Mouse (Mus musculus): ENCODE results near the gene Cln5.

The Cln5 gene

GRCm38 (mm10) chr14:103069864-103070611 is at the start of gene Cln5:
Gene Cln5, plus strand, starts transcription at chr14:103070216.
- DNase-seq (ENCODE audit: low read depth, low spot score), result peak; percentile 90

- DNase-seq (ENCODE audit: low read depth, low spot score), result no peak
Observed at GRCm38 (mm10) chr14:103029203-103029602, 40.8 kb upstream of the Cln5 start.

DNA sequence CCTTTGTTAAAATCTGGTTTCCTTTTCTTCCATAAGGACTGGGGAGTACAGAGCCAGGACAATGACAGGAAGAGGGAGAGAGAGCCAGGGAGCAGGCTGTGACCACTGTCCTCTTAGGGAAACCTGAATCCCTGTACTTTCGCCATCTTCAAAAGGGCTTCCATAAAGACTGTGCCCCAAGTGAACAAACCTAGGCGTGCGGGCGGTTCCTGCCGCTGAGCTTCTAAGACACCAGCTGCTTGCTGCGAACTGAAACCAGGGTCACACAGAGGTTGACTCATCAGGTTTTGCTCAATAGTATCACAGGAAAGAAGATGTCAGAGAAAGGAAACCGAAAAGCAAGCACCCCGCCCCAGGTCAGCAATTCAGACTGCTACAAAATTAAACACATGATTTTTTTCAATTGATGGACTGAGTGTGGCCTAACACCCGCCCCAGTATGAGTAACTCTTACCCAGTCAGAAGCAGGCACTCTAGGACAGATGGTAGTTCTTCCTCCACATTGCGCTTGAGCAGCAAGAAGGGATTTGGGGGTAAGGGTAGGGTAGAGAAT is 36.7 kb upstream of the Cln5 start:
- no peak for DNase-seq (ENCODE audit: low read depth, low spot score)

DNA sequence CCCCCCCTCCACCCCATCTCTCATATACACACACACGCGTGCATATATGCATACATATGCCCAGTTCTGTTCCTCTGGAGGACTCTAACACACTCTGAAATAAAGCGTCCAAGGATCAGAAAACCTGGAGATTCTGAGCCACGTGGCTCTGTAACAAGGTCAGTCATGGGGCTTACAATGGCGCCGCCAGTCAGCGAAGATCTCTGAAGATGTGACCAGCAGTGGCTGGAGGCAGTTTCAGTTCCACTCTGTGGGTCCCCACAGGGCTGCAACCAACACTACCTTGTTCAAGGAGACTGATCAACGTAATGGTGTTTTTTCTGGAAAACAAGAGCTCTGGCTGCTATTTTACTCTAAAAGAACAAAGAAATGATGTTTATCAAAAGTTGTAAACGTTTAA is 35.9 kb upstream of the Cln5 start:
- DNase-seq (ENCODE audit: low read depth, low spot score), result no peak

- DNase-seq (ENCODE audit: low read depth, low spot score), result no peak
Observed at GRCm38 (mm10) chr14:103037016-103037415, 33.0 kb upstream of the Cln5 start.

DNA sequence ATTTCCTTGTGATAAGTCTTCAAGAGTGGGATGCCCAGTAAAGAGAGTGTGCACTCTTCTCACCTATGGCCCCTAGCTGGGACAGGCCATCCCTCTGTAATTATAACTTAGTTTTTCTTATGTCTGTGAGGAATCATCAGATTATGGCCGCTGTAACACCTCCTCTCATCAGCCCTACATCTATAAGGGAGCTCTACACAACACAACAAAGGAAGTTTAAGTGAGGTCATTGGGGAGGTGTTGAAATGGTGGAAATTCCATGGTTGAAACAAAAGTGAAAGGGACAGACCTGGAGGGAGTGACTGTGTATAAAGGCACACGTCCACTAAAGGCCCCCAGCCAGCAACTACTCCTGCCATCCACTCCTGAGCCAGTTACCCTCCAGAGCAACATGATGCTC is 23.3 kb upstream of the Cln5 start, which contains the start of gene Acod1:
Gene Acod1, plus strand, starts transcription at position 301 of the 400 bp plus-strand sequence.
- DNase-seq (ENCODE audit: low read depth, low spot score), result no peak

GRCm38 (mm10) chr14:103048292-103049086 is 21.5 kb upstream of the Cln5 start:
- DNase-seq (ENCODE audit: low read depth, low spot score), result no peak

DNA sequence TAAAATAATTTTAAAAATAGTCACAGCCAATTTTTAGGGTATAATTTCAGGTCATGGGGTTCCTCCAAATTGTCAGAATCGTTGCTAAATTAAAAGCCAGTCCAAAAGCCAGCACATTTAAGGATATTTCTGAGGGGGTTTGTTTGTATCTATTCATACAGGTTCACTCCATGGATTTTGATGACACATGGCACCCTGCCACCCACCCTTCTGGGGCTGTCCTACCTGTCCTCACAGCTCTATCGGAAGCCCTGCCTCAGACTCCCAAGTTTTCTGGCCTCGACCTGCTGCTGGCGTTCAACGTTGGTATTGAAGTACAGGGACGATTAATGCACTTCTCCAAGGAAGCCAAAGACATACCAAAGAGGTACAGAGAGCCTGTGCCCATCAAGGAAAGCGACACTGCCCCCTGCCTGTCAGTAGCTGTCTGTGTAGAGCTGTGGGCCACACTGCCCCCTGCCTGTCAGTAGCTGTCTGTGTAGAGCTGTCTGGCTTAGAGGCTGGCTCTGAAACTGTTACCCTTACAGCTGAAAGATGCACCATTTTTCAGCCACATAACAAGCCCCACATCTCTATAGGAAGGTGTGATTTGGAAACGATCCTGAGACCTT is 18.8 kb upstream of the Cln5 start:
- peak; percentile 91 for DNase-seq (ENCODE audit: low read depth, low spot score)

- no peak for DNase-seq (ENCODE audit: low read depth, low spot score)
Observed at GRCm38 (mm10) chr14:103054731-103055130, 15.3 kb upstream of the Cln5 start.

DNA sequence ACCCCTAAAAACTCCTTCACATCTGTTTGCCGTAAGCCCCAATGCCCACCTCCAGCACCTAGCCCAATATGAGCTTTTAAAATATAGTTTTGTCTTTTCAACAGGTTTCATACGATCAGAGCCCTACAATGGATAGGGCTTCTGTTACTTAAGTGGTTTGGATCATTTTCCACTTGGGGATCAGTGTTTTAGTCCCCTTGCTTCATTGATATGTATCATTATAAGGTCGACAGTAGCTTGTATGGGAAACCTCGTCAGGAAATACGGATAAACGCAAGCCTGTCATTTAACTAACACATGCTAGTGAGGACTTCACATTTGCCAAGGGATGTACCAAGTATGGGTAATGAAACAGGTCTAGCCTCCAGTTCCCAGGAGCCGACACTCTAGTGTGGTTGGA is 13.4 kb upstream of the Cln5 start:
- no peak for DNase-seq (ENCODE audit: low read depth, low spot score)

DNA sequence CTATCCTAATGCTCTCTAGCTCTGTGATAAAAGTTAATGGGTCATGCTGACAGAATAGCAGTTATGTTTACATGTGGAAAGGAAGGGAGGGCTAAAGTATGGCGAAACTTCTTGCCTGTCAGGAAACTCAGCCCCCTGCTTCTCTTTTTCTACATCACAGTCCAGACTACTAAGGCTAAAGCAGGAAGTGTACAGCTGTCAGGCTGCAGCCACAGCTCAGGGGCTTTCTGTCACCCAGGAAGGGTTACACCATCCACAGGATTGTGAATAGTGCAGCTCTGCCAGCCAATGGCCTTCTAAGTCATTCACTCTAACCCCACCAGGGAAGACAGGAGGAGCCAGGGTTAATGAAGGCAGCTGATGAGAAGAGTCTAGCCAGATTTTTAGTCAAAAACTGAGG is 11.0 kb upstream of the Cln5 start:
- DNase-seq (ENCODE audit: low read depth, low spot score), result no peak

DNA sequence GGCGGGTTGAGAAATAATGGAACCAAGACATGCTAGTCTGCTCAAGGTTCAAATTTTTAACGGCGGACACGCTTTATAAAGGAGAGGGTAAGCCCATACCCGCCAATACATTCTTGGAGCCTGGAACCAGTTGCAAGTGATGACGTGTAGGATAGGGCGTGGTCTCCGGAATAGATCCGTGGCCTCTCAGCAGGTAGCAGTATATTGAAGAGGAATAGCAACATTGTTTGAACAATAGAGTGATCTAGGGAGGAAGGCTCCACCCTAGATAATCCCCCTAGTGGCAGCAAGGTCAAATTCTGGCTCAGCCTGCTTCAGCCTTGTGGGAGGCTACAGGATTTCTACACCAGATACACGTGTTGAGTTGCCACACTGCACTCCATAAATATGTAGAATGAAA is 10.5 kb upstream of the Cln5 start:
- peak; percentile 90 for DNase-seq (ENCODE audit: low read depth, low spot score)

DNA sequence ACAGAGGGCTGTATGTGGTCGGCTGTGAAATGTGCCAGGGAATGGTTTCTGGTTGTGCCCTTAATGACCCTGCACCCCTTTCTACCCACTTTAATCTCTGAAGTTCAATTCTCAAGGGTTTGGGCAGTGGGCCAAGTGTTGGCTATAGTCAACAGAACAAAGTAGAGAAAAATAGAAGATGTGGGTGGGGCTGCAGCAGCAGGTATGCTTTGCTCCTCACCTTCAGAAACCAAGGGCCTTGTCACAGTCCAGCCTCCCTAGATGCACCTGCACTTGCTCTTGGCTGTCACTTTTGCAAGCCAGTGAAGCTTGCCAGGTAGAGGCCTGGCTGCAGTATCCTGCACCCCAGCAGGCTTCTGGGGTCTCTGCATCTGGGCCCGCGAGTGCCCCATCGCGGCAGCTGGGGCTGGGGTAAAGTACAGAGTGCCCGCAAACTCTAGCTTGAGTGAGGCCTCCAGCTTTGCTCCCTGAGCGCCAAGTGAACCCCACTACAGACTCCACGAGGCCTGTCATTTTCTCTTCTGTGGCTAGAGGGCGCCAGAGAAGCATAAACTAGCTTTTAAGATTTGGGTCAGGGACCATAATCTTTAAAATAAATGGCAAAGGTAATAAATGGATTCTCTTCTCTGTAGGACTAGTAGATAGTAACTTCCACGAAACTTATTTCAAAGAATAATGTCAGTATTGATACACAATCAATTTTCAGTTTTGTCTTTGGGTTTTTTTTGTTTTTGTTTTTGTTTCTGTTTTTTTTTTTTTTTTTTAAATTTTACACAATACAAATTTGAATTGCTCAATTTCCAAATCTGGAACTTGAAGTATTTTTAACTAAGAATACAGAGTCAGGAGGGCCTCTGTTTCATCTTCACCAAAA is 4.5 kb upstream of the Cln5 start:
- peak; percentile 72 for DNase-seq (ENCODE audit: low read depth, low spot score)

- no peak for DNase-seq (ENCODE audit: low read depth, low spot score)
Observed at GRCm38 (mm10) chr14:103069465-103069863, 552 bp upstream of the Cln5 start.

- DNase-seq (ENCODE audit: low read depth, low spot score), result no peak
Observed at GRCm38 (mm10) chr14:103070790-103071189, 774 bp downstream of the Cln5 start.

DNA sequence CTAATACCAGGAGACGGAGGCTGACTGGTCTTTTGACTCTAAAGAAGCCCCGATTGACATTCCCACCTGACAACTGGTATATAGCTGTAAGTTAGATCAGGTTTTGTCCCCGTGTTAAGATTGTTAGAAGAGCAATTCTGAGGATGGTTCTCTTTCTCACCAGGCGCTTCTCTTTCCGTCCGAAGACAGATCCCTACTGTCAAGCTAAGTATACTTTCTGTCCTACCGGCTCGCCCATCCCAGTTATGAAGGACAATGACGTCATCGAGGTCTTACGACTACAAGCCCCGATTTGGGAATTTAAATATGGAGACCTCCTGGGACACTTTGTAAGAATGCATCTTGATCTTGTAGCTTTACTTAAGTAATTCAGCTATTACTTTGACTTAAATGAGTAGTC is 1.5 kb downstream of the Cln5 start:
- no peak for DNase-seq (ENCODE audit: low read depth, low spot score)

DNA sequence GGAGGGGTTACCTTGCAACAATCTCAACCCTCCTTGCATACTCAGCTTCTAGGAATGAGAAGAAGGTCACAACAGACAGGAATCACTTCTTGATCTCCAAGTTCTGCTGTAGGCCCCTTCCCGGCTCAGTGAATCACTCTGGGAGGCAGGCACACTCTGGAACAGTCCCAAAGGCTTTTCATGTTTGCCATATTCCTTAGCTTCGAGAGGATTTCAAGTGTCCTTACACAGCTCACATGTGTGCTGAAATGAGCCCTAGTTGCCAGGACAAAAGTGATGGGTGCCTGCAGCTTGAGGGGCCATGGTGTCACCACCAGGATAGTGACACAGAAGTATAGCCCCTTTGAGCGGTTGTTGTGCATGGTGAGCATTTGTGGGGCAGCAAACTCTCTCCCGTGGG is 2.7 kb downstream of the Cln5 start:
- no peak for DNase-seq (ENCODE audit: low read depth, low spot score)

- peak; percentile 39 for DNase-seq (ENCODE audit: low read depth, low spot score)
Observed at GRCm38 (mm10) chr14:103073825-103074224, 3.8 kb downstream of the Cln5 start.

- no peak for DNase-seq (ENCODE audit: low read depth, low spot score)
Observed at GRCm38 (mm10) chr14:103075166-103075565, 5.2 kb downstream of the Cln5 start.

GRCm38 (mm10) chr14:103077272-103078005 is 7.4 kb downstream of the Cln5 start:
- no peak for DNase-seq (ENCODE audit: low read depth, low spot score)
